Mouse (Mus musculus) cortical plate, adult 2 months (tissue): Measurements from ENCODE around the gene Slc43a2.

Experiments
- CTCF ChIP-seq: fragments of 200-500 bp; IDR thresholded peaks from 2 replicates; pipeline ENCODE4 v1.5.1; 2011; ENCODE audit warnings: mild to moderate bottlenecking, control low read depth, low read length; ENCODE audit not compliant: insufficient read depth; ENCODE audit errors: extremely low read depth
- POLR2A ChIP-seq: fragments of 200-500 bp; IDR thresholded peaks from 2 replicates; pipeline ENCODE4 v1.6.1; 2011; ENCODE audit warnings: mild to moderate bottlenecking, low read length, control low read depth; ENCODE audit not compliant: insufficient read depth; ENCODE audit errors: extremely low read depth

DNA sequence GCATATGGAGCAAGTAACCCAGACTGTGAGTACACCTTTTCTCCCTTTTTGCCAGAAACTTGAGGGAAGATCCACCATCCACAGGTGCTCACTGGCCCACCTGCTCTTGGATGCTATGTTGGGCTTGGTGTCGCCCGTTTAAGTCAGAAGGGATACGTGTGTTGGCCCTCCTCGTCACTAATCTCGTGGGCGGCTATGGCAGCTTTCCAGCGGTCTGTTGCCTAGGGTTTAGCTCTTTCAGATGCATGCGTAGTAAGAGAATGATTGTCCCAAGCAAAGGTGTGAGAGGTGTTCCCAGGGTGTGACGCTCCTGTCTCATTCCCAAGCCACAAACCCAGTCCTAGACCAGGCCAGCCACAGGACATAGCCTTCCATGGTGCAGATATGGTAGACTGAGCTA lies 13.2 kb downstream of the Slc43a2 start:
- no peak for TF ChIP-seq CTCF
- no peak for TF ChIP-seq POLR2A
